Mouse (Mus musculus): ENCODE data around the gene Ncaph. TPM values are rescaled to one million over a fixed set of nuclear protein-coding genes. Genes with fewer than 3 reads are reported as not detected.
"Not testable (repeated sequence)": the region's sequence is repeated elsewhere in the genome, so short reads cannot be mapped to it uniquely, and the experiment has no call there.

Ncaph gene
- polyA plus RNA-seq, 1 experiment = 34.6 TPM

- peaks cover 67% of the 10 kb centered on the region for H3K79me2 ChIP-seq (ENCODE audit: control insufficient read depth, insufficient read depth)
- H3K36me3 ChIP-seq (ENCODE audit: control insufficient read depth, insufficient read depth) = peaks cover 22% of the 10 kb centered on the region
- H3K27me3 ChIP-seq (ENCODE audit: control insufficient read depth, insufficient read depth, insufficient read length) = no peaks in the 10 kb centered on the region
- TF ChIP-seq MYOD1 (IDR thresholded peaks at IDR 0.05; ENCODE audit: control insufficient read depth, insufficient read length, low read depth) (peak; percentile 4), CTCF (IDR thresholded peaks at IDR 0.05; ENCODE audit: control insufficient read depth, insufficient read depth, insufficient read length) (no peak)
- H3ac ChIP-seq (ENCODE audit: control insufficient read depth, insufficient read length, low read depth) = no peak overlapping the region
- H3K4me3 ChIP-seq (ENCODE audit: insufficient read depth, poor library complexity, severe bottlenecking) = no peak overlapping the region
- H3K79me3 ChIP-seq (ENCODE audit: low read depth) = peaks cover 53% of the 10 kb centered on the region
These were observed 4.8 kb downstream of the Ncaph start for GRCm38 (mm10) chr2:127128926-127129325.

DNA sequence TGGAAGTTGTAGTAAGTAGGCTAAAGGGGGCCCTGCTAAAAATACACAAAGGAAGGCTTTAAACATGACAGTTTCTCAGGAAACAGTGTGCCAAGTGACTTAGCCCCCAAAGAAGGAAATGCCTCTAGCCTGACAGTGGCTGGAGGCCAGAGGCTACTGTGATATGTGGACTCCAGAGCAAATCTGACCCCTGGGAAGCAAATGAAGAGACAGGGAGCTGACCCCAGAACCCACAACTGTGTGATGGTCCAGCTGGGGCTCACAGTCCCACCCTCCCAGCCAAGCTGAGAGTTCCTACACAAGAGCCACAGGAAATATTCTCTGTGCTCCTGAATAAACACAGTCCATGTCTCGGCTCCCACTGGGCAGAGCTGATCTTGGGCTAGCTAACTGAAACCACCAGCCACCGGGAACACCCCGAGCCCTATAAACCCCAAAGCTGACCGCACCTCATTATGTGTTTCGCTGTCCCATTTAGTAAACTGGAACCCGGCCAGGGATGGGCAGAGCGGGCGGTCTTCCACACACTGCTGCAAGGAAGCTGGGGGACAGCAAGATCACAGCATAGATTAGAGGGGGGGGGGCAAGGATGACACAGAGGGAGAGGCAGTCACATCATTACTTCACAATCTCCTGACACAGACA lies 12.0 kb downstream of the Ncaph start:
- TF ChIP-seq CEBPB (IDR thresholded peaks at IDR 0.05; ENCODE audit: low read depth) (no peak), MYOG (IDR thresholded peaks at IDR 0.05; ENCODE audit: control insufficient read depth, extremely low read depth, insufficient read length) (no peak), MYOD1 (IDR thresholded peaks at IDR 0.05; ENCODE audit: control insufficient read depth, insufficient read length, low read depth) (no peak), FOSL1 (IDR thresholded peaks at IDR 0.05; ENCODE audit: insufficient read depth, low read length, poor library complexity, severe bottlenecking) (no peak), CTCF (IDR thresholded peaks at IDR 0.05; ENCODE audit: control insufficient read depth, insufficient read depth, insufficient read length) (no peak), USF1 (IDR thresholded peaks at IDR 0.05; ENCODE audit: low read depth) (no peak), MAX (IDR thresholded peaks at IDR 0.05) (no peak)
- no peaks in the 10 kb centered on the region for H3K79me2 ChIP-seq (ENCODE audit: control insufficient read depth, insufficient read depth)
- no peak overlapping the region for H3ac ChIP-seq (ENCODE audit: control insufficient read depth, insufficient read length, low read depth)
- no peak overlapping the region for H3K4me3 ChIP-seq (ENCODE audit: insufficient read depth, poor library complexity, severe bottlenecking)
- H3K27me3 ChIP-seq (ENCODE audit: control insufficient read depth, insufficient read depth, insufficient read length) = no peaks in the 10 kb centered on the region
- peaks cover 81% of the 10 kb centered on the region for H3K36me3 ChIP-seq (ENCODE audit: control insufficient read depth, insufficient read depth)
- no peaks in the 10 kb centered on the region for H3K79me3 ChIP-seq (ENCODE audit: low read depth)

- H3K27me3 ChIP-seq (ENCODE audit: control insufficient read depth, insufficient read depth, insufficient read length) = no peaks in the 10 kb centered on the region
- H3K36me3 ChIP-seq (ENCODE audit: control insufficient read depth, insufficient read depth) = peaks cover 69% of the 10 kb centered on the region
- TF ChIP-seq CEBPB (IDR thresholded peaks at IDR 0.05; ENCODE audit: low read depth) (no peak), MYOD1 (IDR thresholded peaks at IDR 0.05; ENCODE audit: control insufficient read depth, insufficient read length, low read depth) (no peak), MYOG (IDR thresholded peaks at IDR 0.05; ENCODE audit: control insufficient read depth, extremely low read depth, insufficient read length) (no peak)
- H3K79me2 ChIP-seq (ENCODE audit: control insufficient read depth, insufficient read depth) = no peaks in the 10 kb centered on the region
- H3K79me3 ChIP-seq (ENCODE audit: low read depth) = no peaks in the 10 kb centered on the region
- no peak overlapping the region for H3K4me3 ChIP-seq (ENCODE audit: insufficient read depth, poor library complexity, severe bottlenecking)
- H3ac ChIP-seq (ENCODE audit: control insufficient read depth, insufficient read length, low read depth) = no peak overlapping the region
These were observed 24.8 kb downstream of the Ncaph start for GRCm38 (mm10) chr2:127108986-127109385.

- Histone ChIP-seq H3K27me3 (ENCODE audit: control insufficient read depth, insufficient read depth, insufficient read length) (no peaks in the 10 kb centered on the region), H3K4me3 (ENCODE audit: insufficient read depth, poor library complexity, severe bottlenecking) (no peak overlapping the region), H3K36me3 (ENCODE audit: control insufficient read depth, insufficient read depth) (peaks cover 30% of the 10 kb centered on the region), H3ac (ENCODE audit: control insufficient read depth, insufficient read length, low read depth) (no peak overlapping the region), H3K79me2 (ENCODE audit: control insufficient read depth, insufficient read depth) (no peaks in the 10 kb centered on the region), H3K79me3 (ENCODE audit: low read depth) (no peaks in the 10 kb centered on the region)
- TF ChIP-seq CEBPB (IDR thresholded peaks at IDR 0.05; ENCODE audit: low read depth) = no peak
These were observed 41.8 kb downstream of the Ncaph start for GRCm38 (mm10) chr2:127092000-127092399.

- not testable (repeated sequence) for H3K79me3 ChIP-seq (ENCODE audit: low read depth); H3ac ChIP-seq (ENCODE audit: control insufficient read depth, insufficient read length, low read depth); H3K79me2 ChIP-seq (ENCODE audit: control insufficient read depth, insufficient read depth); H3K27me3 ChIP-seq (ENCODE audit: control insufficient read depth, insufficient read depth, insufficient read length); H3K4me3 ChIP-seq (ENCODE audit: insufficient read depth, poor library complexity, severe bottlenecking)
- H3K36me3 ChIP-seq (ENCODE audit: control insufficient read depth, insufficient read depth) = peaks cover 19% of the 10 kb centered on the region
These were observed 43.6 kb downstream of the Ncaph start for GRCm38 (mm10) chr2:127090151-127090550.

DNA sequence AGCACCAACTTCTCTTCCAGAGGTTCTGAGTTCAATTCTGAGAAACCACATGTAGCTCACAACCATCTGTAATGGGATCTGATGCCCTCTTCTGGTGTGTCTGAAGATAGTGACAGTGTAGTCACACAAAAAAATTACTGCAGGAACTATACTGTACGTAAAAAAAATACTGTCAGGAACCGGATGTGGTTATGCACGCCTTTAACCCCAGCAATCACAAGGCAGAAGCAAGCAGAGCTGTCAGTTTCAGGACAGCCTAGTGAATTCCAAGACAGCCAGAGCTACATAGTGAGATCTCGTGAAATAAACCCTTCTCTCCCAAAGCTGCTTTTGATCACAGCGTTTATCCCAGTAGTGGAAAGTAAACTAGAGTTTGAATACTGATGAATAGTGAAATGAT lies 47.5 kb downstream of the Ncaph start:
- Histone ChIP-seq H3K4me3 (ENCODE audit: insufficient read depth, poor library complexity, severe bottlenecking) (no peak overlapping the region), H3ac (ENCODE audit: control insufficient read depth, insufficient read length, low read depth) (no peak overlapping the region), H3K79me2 (ENCODE audit: control insufficient read depth, insufficient read depth) (no peaks in the 10 kb centered on the region), H3K36me3 (ENCODE audit: control insufficient read depth, insufficient read depth) (peaks cover 8% of the 10 kb centered on the region), H3K79me3 (ENCODE audit: low read depth) (no peaks in the 10 kb centered on the region), H3K27me3 (ENCODE audit: control insufficient read depth, insufficient read depth, insufficient read length) (no peaks in the 10 kb centered on the region)
- no peak for TF ChIP-seq CTCF (IDR thresholded peaks at IDR 0.05; ENCODE audit: control insufficient read depth, insufficient read depth, insufficient read length)
- no peak for TF ChIP-seq MYOD1 (IDR thresholded peaks at IDR 0.05; ENCODE audit: control insufficient read depth, insufficient read length, low read depth)
- no peak for TF ChIP-seq MAX (IDR thresholded peaks at IDR 0.05)
- TF ChIP-seq CEBPB (IDR thresholded peaks at IDR 0.05; ENCODE audit: low read depth) = no peak
- no peak for TF ChIP-seq MYOG (IDR thresholded peaks at IDR 0.05; ENCODE audit: control insufficient read depth, extremely low read depth, insufficient read length)
- no peak for TF ChIP-seq USF1 (IDR thresholded peaks at IDR 0.05; ENCODE audit: low read depth)
- TF ChIP-seq FOSL1 (IDR thresholded peaks at IDR 0.05; ENCODE audit: insufficient read depth, low read length, poor library complexity, severe bottlenecking) = no peak
